Mouse (Mus musculus): ENCODE measurements around the gene Nploc4. TPM values are rescaled to one million over a fixed set of nuclear protein-coding genes. Genes with fewer than 3 reads are reported as not detected.

Nploc4 gene
- polyA plus RNA-seq, 1 experiment from 2014 or later: 37.4 TPM

GRCm38 (mm10) chr11:120337447-120337846 lies 100.1 kb downstream of the Nploc4 start:
- no peaks in the 10 kb centered on the region for H3K36me3 ChIP-seq (replicated peaks; ENCODE audit: control insufficient read depth, insufficient read depth)
- H3K9me3 ChIP-seq (ENCODE audit: control insufficient read depth, low read length): no peaks in the 10 kb centered on the region
- H3K4me2 ChIP-seq (replicated peaks): no peak overlapping the region
- DNase-seq (ENCODE audit: low spot score) (no peak), ATAC-seq (ENCODE audit: low FRiP score) (no peak)
- H3K27me3 ChIP-seq (ENCODE audit: control insufficient read depth, insufficient read depth, low read length): no peaks in the 10 kb centered on the region
- WGBS: 37% methylated on average over 2 of the region's 2 CpGs
- no peak overlapping the region for H3K27ac ChIP-seq
- H3K4me1 ChIP-seq (replicated peaks; ENCODE audit: control insufficient read depth, insufficient read depth, low read length): no peaks in the 10 kb centered on the region
- no peak overlapping the region for H3K4me3 ChIP-seq (replicated peaks; ENCODE audit: low read length)
- no peak overlapping the region for H3K9ac ChIP-seq

GRCm38 (mm10) chr11:120335431-120336021 lies 102.0 kb downstream of the Nploc4 start:
- 87% methylated on average over 6 of the region's 6 CpGs for WGBS

More at GRCm38 (mm10) chr11:120335431-120336021, 102.0 kb downstream of the Nploc4 start:
- no peak for ATAC-seq (ENCODE audit: low FRiP score)
- Histone ChIP-seq H3K27ac (no peak overlapping the region), H3K4me3 (replicated peaks; ENCODE audit: low read length) (no peak overlapping the region), H3K27me3 (ENCODE audit: control insufficient read depth, insufficient read depth, low read length) (no peaks in the 10 kb centered on the region), H3K4me1 (replicated peaks; ENCODE audit: control insufficient read depth, insufficient read depth, low read length) (no peaks in the 10 kb centered on the region), H3K9me3 (ENCODE audit: control insufficient read depth, low read length) (no peaks in the 10 kb centered on the region), H3K9ac (no peak overlapping the region), H3K36me3 (replicated peaks; ENCODE audit: control insufficient read depth, insufficient read depth) (no peaks in the 10 kb centered on the region), H3K4me2 (replicated peaks) (no peak overlapping the region)
- DNase-seq (ENCODE audit: low spot score): no peak

Small RNAs within 50 kb of the gene (microRNA-seq; reads per million reads assigned to microRNA genes)
- gene Gm23419 (not detected), gene Mir6935 (3.1 reads per million, percentile 12 among the genes with 10 or more reads in this experiment)

Other genes starting within 250 kb of the Nploc4 start
- 15.9 and 16.3 TPM in 2 replicates for gene Bahcc1, start 204.8 kb downstream of the Nploc4 start, polyA plus RNA-seq (2014; fragmentation: Nextera tagmentation; extraction: Ambion mirVana)
- 4,053 and 4,080 TPM in 2 replicates for gene Actg1, start 89.2 kb downstream of the Nploc4 start, polyA plus RNA-seq (2014; fragmentation: Nextera tagmentation; extraction: Ambion mirVana)
- 1.6 and 2.2 TPM in 2 replicates for gene Fscn2, start 76.2 kb downstream of the Nploc4 start, polyA plus RNA-seq (2014; fragmentation: Nextera tagmentation; extraction: Ambion mirVana)
- gene Faap100, start 58.9 kb downstream of the Nploc4 start, polyA plus RNA-seq (2014; fragmentation: Nextera tagmentation; extraction: Ambion mirVana): 85.6 and 90.1 TPM in 2 replicates
- gene Tspan10, start 4.9 kb upstream of the Nploc4 start, polyA plus RNA-seq (2014; fragmentation: Nextera tagmentation; extraction: Ambion mirVana): not detected in 2 replicates
- gene Pde6g, start 15.8 kb upstream of the Nploc4 start, polyA plus RNA-seq (2014; fragmentation: Nextera tagmentation; extraction: Ambion mirVana): 0.40 TPM in 2 replicates
- 11.4 and 12.4 TPM in 2 replicates for gene Oxld1, start 20.4 kb upstream of the Nploc4 start, polyA plus RNA-seq (2014; fragmentation: Nextera tagmentation; extraction: Ambion mirVana)
- gene Ccdc137, start 20.4 kb upstream of the Nploc4 start, polyA plus RNA-seq (2014; fragmentation: Nextera tagmentation; extraction: Ambion mirVana): 19.9 and 20.8 TPM in 2 replicates
- gene Arl16, start 29.9 kb upstream of the Nploc4 start, polyA plus RNA-seq (2014; fragmentation: Nextera tagmentation; extraction: Ambion mirVana): 56.1 and 56.3 TPM in 2 replicates
- gene Mrpl12, start 46.9 kb upstream of the Nploc4 start, polyA plus RNA-seq (2014; fragmentation: Nextera tagmentation; extraction: Ambion mirVana): 131 and 132 TPM in 2 replicates
- 28.5 and 29.8 TPM in 2 replicates for gene Slc25a10, start 54.1 kb upstream of the Nploc4 start, polyA plus RNA-seq (2014; fragmentation: Nextera tagmentation; extraction: Ambion mirVana)
- gene Gcgr, start 93.0 kb upstream of the Nploc4 start, polyA plus RNA-seq (2014; fragmentation: Nextera tagmentation; extraction: Ambion mirVana): 0.27 and 0.32 TPM in 2 replicates
- gene Mcrip1, start 112.0 kb upstream of the Nploc4 start, polyA plus RNA-seq (2014; fragmentation: Nextera tagmentation; extraction: Ambion mirVana): 248 and 261 TPM in 2 replicates
- gene Ppp1r27, start 113.4 kb upstream of the Nploc4 start, polyA plus RNA-seq (2014; fragmentation: Nextera tagmentation; extraction: Ambion mirVana): 0.29 TPM in 1 of 2 replicates, not detected in the other
- gene P4hb, start 135.5 kb upstream of the Nploc4 start, polyA plus RNA-seq (2014; fragmentation: Nextera tagmentation; extraction: Ambion mirVana): 295 and 326 TPM in 2 replicates
- 435 and 490 TPM in 2 replicates for gene Arhgdia, start 143.9 kb upstream of the Nploc4 start, polyA plus RNA-seq (2014; fragmentation: Nextera tagmentation; extraction: Ambion mirVana)
- 237 and 252 TPM in 2 replicates for gene Alyref, start 160.7 kb upstream of the Nploc4 start, polyA plus RNA-seq (2014; fragmentation: Nextera tagmentation; extraction: Ambion mirVana)
- gene Anapc11, start 160.7 kb upstream of the Nploc4 start, polyA plus RNA-seq (2014; fragmentation: Nextera tagmentation; extraction: Ambion mirVana): 227 and 229 TPM in 2 replicates
- 0.83 and 1.5 TPM in 2 replicates for gene Npb, start 170.8 kb upstream of the Nploc4 start, polyA plus RNA-seq (2014; fragmentation: Nextera tagmentation; extraction: Ambion mirVana)
- gene Pcyt2, start 180.2 kb upstream of the Nploc4 start, polyA plus RNA-seq (2014; fragmentation: Nextera tagmentation; extraction: Ambion mirVana): 173 and 181 TPM in 2 replicates
- 35.5 and 37.0 TPM in 2 replicates for gene Sirt7, start 187.5 kb upstream of the Nploc4 start, polyA plus RNA-seq (2014; fragmentation: Nextera tagmentation; extraction: Ambion mirVana)
- gene Mafg, start 195.9 kb upstream of the Nploc4 start, polyA plus RNA-seq (2014; fragmentation: Nextera tagmentation; extraction: Ambion mirVana): 35.4 and 37.8 TPM in 2 replicates
- 16.8 and 17.9 TPM in 2 replicates for gene Pycr1, start 206.1 kb upstream of the Nploc4 start, polyA plus RNA-seq (2014; fragmentation: Nextera tagmentation; extraction: Ambion mirVana)
- 1.1 and 1.4 TPM in 2 replicates for gene Myadml2, start 210.4 kb upstream of the Nploc4 start, polyA plus RNA-seq (2014; fragmentation: Nextera tagmentation; extraction: Ambion mirVana)
- 2.2 and 3.5 TPM in 2 replicates for gene Notum, start 223.5 kb upstream of the Nploc4 start, polyA plus RNA-seq (2014; fragmentation: Nextera tagmentation; extraction: Ambion mirVana)
- 123 and 136 TPM in 2 replicates for gene Aspscr1, start 235.3 kb upstream of the Nploc4 start, polyA plus RNA-seq (2014; fragmentation: Nextera tagmentation; extraction: Ambion mirVana)